Mouse (Mus musculus) liver, adult 2 months (tissue): Measurements from ENCODE around the gene Enthd1.

ENCODE experiments used
- CTCF ChIP-seq: fragments of 200-500 bp; IDR thresholded peaks from 2 replicates; pipeline ENCODE4 v1.5.1; 2011; ENCODE audit warnings: low read depth, low read length, control low read depth
- POLR2A ChIP-seq: fragments of 200-500 bp; IDR thresholded peaks from 2 replicates; pipeline ENCODE4 v1.6.1; 2011; ENCODE audit warnings: low read length, control low read depth; ENCODE audit not compliant: insufficient read depth; ENCODE audit errors: extremely low read depth

- TF ChIP-seq POLR2A (no peak), CTCF (no peak)
These were observed 5.3 kb upstream of the Enthd1 start for GRCm38 (mm10) chr15:80570226-80570625.
